Mouse (Mus musculus): ENCODE measurements at regions not wholly inside any gene's neighbourhood (a gene's known extent, or its start where the extent isn't known, plus 50 kb on each side); places are given as distances from the start of the nearest gene placed in this dataset.

GRCm38 (mm10) chr1:81950140-81950550, 282.8 kb upstream of the Gm9747 start:
- DNase-seq: no peak

- no peak for DNase-seq
Observed at GRCm38 (mm10) chr1:81950853-81951252, 282.1 kb upstream of the Gm9747 start.

GRCm38 (mm10) chr1:81951493-81952011, 281.4 kb upstream of the Gm9747 start:
- no peak for DNase-seq

- DNase-seq: no peak
Observed at GRCm38 (mm10) chr1:81952095-81952494, 280.8 kb upstream of the Gm9747 start.

- DNase-seq: no peak
Observed at GRCm38 (mm10) chr1:81954507-81954906, 278.4 kb upstream of the Gm9747 start.

- peak; percentile 20 for DNase-seq
Observed at GRCm38 (mm10) chr1:81967062-81967461, 265.9 kb upstream of the Gm9747 start.

- peak; percentile 67 for DNase-seq
Observed at GRCm38 (mm10) chr1:81967746-81968295, 265.1 kb upstream of the Gm9747 start.

GRCm38 (mm10) chr1:81972575-81972974, 260.3 kb upstream of the Gm9747 start:
- peak; percentile 34 for DNase-seq

GRCm38 (mm10) chr1:81973481-81973880, 259.4 kb upstream of the Gm9747 start:
- DNase-seq: no peak

GRCm38 (mm10) chr1:82007943-82008342, 225.0 kb upstream of the Gm9747 start:
- DNase-seq: no peak

- no peak for DNase-seq
Observed at GRCm38 (mm10) chr1:82008805-82009204, 224.1 kb upstream of the Gm9747 start.

- DNase-seq: no peak
Observed at GRCm38 (mm10) chr1:82010995-82011394, 221.9 kb upstream of the Gm9747 start.

- no peak for DNase-seq
Observed at GRCm38 (mm10) chr1:82015341-82015740, 217.6 kb upstream of the Gm9747 start.

GRCm38 (mm10) chr1:82018701-82019404, 214.1 kb upstream of the Gm9747 start:
- no peak for DNase-seq

GRCm38 (mm10) chr1:82027761-82028160, 205.2 kb upstream of the Gm9747 start:
- no peak for DNase-seq

- DNase-seq: no peak
Observed at GRCm38 (mm10) chr1:82031130-82031529, 201.8 kb upstream of the Gm9747 start.

GRCm38 (mm10) chr1:82032410-82032809, 200.5 kb upstream of the Gm9747 start:
- no peak for DNase-seq

- no peak for DNase-seq
Observed at GRCm38 (mm10) chr1:82038171-82038570, 194.7 kb upstream of the Gm9747 start.

- DNase-seq: no peak
Observed at GRCm38 (mm10) chr1:82038698-82039097, 194.2 kb upstream of the Gm9747 start.

- no peak for DNase-seq
Observed at GRCm38 (mm10) chr1:82041286-82042050, 191.4 kb upstream of the Gm9747 start.

- no peak for DNase-seq
Observed at GRCm38 (mm10) chr1:82042051-82042432, 190.9 kb upstream of the Gm9747 start.

GRCm38 (mm10) chr1:82042527-82042926, 190.4 kb upstream of the Gm9747 start:
- peak; percentile 76 for DNase-seq

- peak; percentile 87 for DNase-seq
Observed at GRCm38 (mm10) chr1:82066291-82066690, 166.6 kb upstream of the Gm9747 start.

- DNase-seq: no peak
Observed at GRCm38 (mm10) chr1:82068571-82068970, 164.3 kb upstream of the Gm9747 start.

Data from retina, postnatal 1 day (tissue).